Mouse (Mus musculus) midbrain, embryonic 15.5 days (tissue): ENCODE results near the gene Gm3448. TPM values are rescaled to one million over a fixed set of nuclear protein-coding genes. Genes with fewer than 3 reads are reported as not detected.
"Not testable (repeated sequence)": the region's sequence is repeated elsewhere in the genome, so short reads cannot be mapped to it uniquely, and the experiment has no call there.

Experiments
- ATAC-seq: fragments of 200-750 bp; cut with Nextera tagmentation; replicated peaks from 2 replicates; pipeline ENCODE4 v1.8.0; 2017; ENCODE audit warnings: moderate TSS enrichment
- H3K27ac ChIP-seq: fragments of 300-500 bp; sonication (generic); 2 replicates; pipeline ENCODE4 v1.5.1; 2015; ENCODE audit warnings: mild to moderate bottlenecking, inconsistent platforms
- H3K27me3 ChIP-seq: fragments of 300-500 bp; sonication (generic); replicated peaks from 2 replicates; pipeline ENCODE4 v1.6.1; 2015; ENCODE audit warnings: inconsistent platforms
- H3K36me3 ChIP-seq: fragments of 300-500 bp; sonication (generic); replicated peaks from 2 replicates; pipeline ENCODE4 v1.6.1; 2015; ENCODE audit warnings: inconsistent platforms
- H3K4me1 ChIP-seq: fragments of 300-500 bp; sonication (generic); 2 replicates; pipeline ENCODE4 v1.6.1; 2015; ENCODE audit warnings: inconsistent platforms
- H3K4me2 ChIP-seq: fragments of 300-500 bp; sonication (generic); 2 replicates; pipeline ENCODE4 v1.6.1; 2015; ENCODE audit warnings: inconsistent platforms, mild to moderate bottlenecking, moderate library complexity
- H3K4me3 ChIP-seq: fragments of 300-500 bp; sonication (generic); 2 replicates; pipeline ENCODE4 v1.5.1; 2015; ENCODE audit warnings: mild to moderate bottlenecking, inconsistent platforms
- H3K9ac ChIP-seq: fragments of 300-500 bp; sonication (generic); 2 replicates; pipeline ENCODE4 v1.6.1; 2015; ENCODE audit warnings: mild to moderate bottlenecking, inconsistent platforms
- H3K9me3 ChIP-seq: fragments of 300-500 bp; sonication (generic); 2 replicates; pipeline ENCODE4 v1.6.1; 2016; ENCODE audit warnings: inconsistent platforms
- WGBS: fragments of 180-500 bp; shearing (Covaris S2); methylation state at CpG from one replicate; pipeline ENCODE4 v1.1.7; 2015; ENCODE audit warnings: mixed read lengths; 5-methylcytosine and 5-hydroxymethylcytosine counted together
- polyA plus RNA-seq: library from polyadenylated mRNA; unstranded; fragments of >200 nt; fragmentation: Nextera tagmentation; extraction: Ambion mirVana; gene quantifications from 2 replicates; pipeline ENCODE4 v1.2.1, GENCODE M21; 2015

The Gm3448 gene
- polyA plus RNA-seq, 1 experiment from 2014 or later, result 5.0 TPM

- H3K27me3 ChIP-seq, H3K4me2 ChIP-seq, H3K4me3 ChIP-seq, H3K9me3 ChIP-seq, H3K4me1 ChIP-seq, H3K36me3 ChIP-seq, H3K9ac ChIP-seq, H3K27ac ChIP-seq: not testable (repeated sequence)
- no CpG with 5 or more reads among the region's 48 CpGs for WGBS
- peak; percentile 93 for ATAC-seq
These were observed 16.7 kb downstream of the Gm3448 start for GRCm38 (mm10) chr17:15024502-15025193.

DNA sequence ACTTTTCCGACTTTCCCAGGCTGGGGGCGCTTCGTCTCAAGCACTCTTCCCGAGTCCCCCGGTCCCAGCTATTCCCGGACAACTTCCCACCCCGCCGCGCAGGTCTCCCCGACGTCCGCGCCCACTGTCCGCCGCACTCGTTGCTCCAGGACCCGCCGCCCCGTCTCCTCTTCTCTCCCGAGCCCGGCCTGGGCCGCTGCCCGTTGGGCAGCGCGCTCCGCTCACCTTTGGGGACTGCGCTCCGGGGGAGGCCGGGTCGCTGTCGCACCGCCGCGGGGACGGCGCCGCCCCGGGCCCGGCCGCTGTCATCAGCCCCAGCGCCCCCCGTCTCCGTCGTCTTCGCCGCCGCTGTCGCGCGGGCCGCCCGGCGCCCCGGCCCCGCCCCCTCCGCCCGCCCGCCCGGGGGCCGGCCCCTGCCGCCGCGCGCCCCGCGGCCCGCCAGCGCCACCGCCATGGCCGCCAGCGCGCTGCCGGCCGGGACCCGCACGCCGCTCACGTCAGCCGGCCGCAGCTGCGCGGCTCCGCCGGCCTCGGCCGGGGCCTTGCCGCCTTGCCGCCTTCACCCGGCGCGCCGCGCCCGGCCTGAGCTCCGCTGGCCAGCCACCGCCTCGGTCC lies 17.4 kb downstream of the Gm3448 start:
- WGBS, result no CpG with 5 or more reads among the region's 97 CpGs

DNA sequence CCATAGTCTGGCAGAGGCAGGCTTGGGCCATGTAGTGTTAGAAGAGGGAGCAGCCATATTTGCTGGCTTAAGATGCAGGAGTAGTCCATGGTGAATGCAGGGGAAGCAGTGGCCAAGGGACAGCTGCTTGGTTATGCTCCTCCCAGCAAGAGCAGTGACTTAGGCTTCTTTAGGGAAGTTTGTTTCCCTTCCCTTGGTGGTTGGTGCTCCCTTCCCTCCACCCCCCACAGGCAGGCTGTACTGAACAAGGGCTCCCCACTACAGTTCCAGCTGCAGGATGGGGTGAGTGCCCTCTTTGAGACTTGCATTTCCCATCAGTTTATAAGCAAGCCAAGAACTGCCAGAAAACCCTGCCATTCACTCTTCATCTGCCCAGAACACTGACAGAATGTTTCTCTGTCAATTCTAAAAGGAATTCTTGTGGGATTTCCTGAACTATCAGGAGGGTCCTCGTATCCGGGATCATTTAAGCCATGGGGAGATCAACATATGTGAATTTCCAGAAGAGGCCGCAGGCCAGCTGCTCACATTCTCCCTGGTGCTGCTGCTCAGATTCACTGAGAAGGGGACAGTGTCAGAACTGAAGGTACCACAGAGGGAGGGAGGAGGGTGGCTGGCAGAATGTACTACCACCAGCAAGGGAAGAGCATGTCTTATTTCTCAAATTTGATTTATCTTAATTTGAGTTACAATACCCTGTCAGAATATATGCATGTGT lies 19.7 kb downstream of the Gm3448 start:
- not testable (repeated sequence) for H3K4me1 ChIP-seq, H3K9ac ChIP-seq, H3K4me2 ChIP-seq, H3K27me3 ChIP-seq, ATAC-seq, H3K9me3 ChIP-seq, H3K4me3 ChIP-seq, H3K27ac ChIP-seq, H3K36me3 ChIP-seq
- 87% methylated on average over 3 of the region's 3 CpGs for WGBS

More for the DNA sequence above, 17.4 kb downstream of the Gm3448 start:
- not testable (repeated sequence) for H3K9me3 ChIP-seq, H3K4me3 ChIP-seq, H3K27ac ChIP-seq, H3K4me1 ChIP-seq, H3K27me3 ChIP-seq, H3K36me3 ChIP-seq, H3K4me2 ChIP-seq, H3K9ac ChIP-seq
- peak; percentile 88 for ATAC-seq

DNA sequence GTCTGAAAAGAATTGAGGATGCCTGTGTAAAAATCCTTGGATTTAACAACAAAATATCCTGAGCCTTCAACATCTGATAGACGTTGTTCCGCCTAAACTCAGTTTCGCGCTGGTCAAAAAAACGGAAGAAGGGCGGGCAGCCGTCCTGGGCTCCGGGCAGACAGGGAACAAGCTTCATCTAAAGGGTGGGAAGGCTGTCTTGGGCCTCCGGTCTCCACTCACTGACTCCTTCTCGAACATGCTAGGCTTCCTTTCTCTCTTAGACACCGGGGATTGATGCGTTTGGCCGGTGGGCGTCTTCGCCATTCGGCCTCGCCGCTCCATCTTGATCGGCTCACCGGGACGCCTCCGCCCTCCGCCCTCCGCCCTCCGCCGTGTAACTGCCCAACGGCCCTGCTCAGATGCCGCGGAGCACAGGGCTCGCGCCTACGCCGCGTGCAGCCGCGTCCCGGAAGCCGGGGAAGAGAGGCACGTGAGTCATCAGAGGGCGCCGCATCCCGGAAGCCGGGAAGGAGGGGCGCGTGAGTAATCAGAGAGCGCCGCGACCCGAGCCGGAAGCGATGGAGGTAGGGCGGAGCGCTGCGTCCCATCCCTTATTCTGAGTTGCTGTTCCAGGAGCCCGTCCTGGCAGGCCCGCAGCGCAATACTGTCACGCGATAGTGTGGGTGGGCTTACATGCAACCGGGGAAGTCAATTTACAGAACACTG lies 31.5 kb downstream of the Gm3448 start, which contains the start of gene Gm3435:
Gene Gm3435, plus strand, starts transcription at position 471 of the 708 bp plus-strand sequence.
- not testable (repeated sequence) for H3K9me3 ChIP-seq, H3K27ac ChIP-seq, H3K4me2 ChIP-seq, H3K27me3 ChIP-seq, H3K36me3 ChIP-seq, H3K4me3 ChIP-seq, H3K4me1 ChIP-seq, H3K9ac ChIP-seq
- ATAC-seq, result peak; percentile 99
- no CpG with 5 or more reads among the region's 60 CpGs for WGBS

GRCm38 (mm10) chr17:15009088-15009487 lies 32.2 kb downstream of the Gm3448 start:
- H3K27me3 ChIP-seq, H3K4me2 ChIP-seq, H3K36me3 ChIP-seq, H3K9ac ChIP-seq, H3K4me3 ChIP-seq, ATAC-seq, H3K4me1 ChIP-seq, H3K9me3 ChIP-seq, H3K27ac ChIP-seq: not testable (repeated sequence)
- WGBS, result no CpG with 5 or more reads among the region's 3 CpGs

DNA sequence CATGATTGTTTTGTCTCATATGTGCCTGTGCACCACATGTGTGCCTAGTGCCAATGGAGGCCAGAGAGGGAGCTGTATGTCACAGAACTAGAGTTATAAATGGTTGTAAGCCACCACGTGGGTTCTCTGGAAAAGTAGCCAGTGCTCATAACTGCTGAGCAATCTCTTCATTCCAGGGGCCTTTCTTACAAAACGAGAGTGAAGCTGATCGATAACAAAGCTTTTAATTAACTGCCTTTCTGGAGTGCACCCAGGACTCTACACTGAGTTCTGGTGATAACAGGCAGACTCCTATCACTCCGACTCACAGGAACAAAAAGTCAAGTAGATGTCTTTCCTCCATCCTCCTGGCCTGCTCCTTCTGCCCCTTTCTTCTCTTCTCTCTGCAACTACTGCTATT lies 41.3 kb downstream of the Gm3448 start:
- not testable (repeated sequence) for H3K4me2 ChIP-seq, H3K27me3 ChIP-seq, H3K9ac ChIP-seq, H3K4me1 ChIP-seq, H3K9me3 ChIP-seq, ATAC-seq, H3K4me3 ChIP-seq, H3K36me3 ChIP-seq, H3K27ac ChIP-seq
- no CpG with 5 or more reads among the region's 4 CpGs for WGBS

- H3K4me3 ChIP-seq, H3K27me3 ChIP-seq, H3K4me2 ChIP-seq, H3K4me1 ChIP-seq, H3K36me3 ChIP-seq, H3K9ac ChIP-seq, ATAC-seq, H3K9me3 ChIP-seq, H3K27ac ChIP-seq: not testable (repeated sequence)
- WGBS, result no CpG with 5 or more reads among the region's 5 CpGs
These were observed 47.2 kb downstream of the Gm3448 start for GRCm38 (mm10) chr17:14994140-14994539.

DNA sequence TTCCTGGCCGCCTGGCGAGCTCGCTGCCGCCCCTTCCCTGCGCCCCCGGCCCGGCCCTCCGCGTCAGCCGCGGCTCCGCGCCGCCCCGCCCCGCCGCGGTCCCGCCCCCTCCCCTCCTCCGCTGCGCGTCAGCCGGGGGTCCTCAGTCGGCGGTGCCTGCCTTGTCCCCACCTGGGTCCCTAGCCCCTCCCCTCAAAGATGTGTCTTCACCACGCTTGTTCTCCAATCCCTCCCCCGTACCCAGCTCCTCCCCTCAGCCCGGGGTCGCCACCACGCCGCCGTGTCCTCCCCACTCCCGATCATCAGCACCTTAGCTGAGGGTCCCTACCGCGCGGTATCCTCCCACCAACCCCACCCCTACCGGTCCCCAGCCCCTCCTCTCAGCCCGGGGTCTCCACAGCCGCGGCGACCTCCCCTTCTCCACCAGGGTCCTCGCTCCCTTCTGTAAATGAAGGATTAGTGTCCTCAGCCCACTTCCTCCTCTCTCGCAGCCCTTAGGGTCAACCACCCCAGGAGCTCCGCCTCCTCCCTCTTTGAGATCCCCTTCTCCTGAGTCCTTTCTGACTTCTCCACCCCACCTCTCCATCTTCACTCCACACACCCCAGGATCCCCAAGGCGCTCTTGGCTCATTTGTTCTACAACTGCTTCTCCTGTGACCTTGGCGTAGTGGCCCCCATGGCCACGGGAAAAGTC lies 48.1 kb downstream of the Gm3448 start:
- peak; percentile 93 for ATAC-seq
- H3K27ac ChIP-seq, H3K4me1 ChIP-seq, H3K4me3 ChIP-seq, H3K36me3 ChIP-seq, H3K9ac ChIP-seq, H3K27me3 ChIP-seq, H3K9me3 ChIP-seq, H3K4me2 ChIP-seq: not testable (repeated sequence)
- WGBS, result no CpG with 5 or more reads among the region's 47 CpGs

GRCm38 (mm10) chr17:14992522-14993138 lies 48.7 kb downstream of the Gm3448 start:
- not testable (repeated sequence) for H3K36me3 ChIP-seq, H3K9ac ChIP-seq, H3K27ac ChIP-seq, H3K4me2 ChIP-seq, H3K9me3 ChIP-seq, H3K27me3 ChIP-seq, H3K4me3 ChIP-seq, H3K4me1 ChIP-seq
- no CpG with 5 or more reads among the region's 98 CpGs for WGBS
- peak; percentile 89 for ATAC-seq

DNA sequence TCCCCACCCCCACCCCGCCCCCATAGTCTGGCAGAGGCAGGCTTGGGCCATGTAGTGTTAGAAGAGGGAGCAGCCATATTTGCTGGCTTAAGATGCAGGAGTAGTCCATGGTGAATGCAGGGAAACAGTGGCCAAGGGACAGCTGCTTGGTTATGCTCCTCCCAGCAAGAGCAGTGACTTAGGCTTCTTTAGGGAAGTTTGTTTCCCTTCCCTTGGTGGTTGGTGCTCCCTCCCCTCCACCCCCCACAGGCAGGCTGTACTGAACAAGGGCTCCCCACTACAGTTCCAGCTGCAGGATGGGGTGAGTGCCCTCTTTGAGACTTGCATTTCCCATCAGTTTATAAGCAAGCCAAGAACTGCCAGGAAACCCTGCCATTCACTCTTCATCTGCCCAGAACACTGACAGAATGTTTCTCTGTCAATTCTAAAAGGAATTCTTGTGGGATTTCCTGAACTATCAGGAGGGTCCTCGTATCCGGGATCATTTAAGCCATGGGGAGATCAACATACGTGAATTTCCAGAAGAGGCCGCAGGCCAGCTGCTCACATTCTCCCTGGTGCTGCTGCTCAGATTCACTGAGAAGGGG lies 51.1 kb downstream of the Gm3448 start:
- H3K4me2 ChIP-seq, ATAC-seq, H3K27me3 ChIP-seq, H3K4me1 ChIP-seq, H3K4me3 ChIP-seq, H3K9ac ChIP-seq, H3K27ac ChIP-seq, H3K9me3 ChIP-seq, H3K36me3 ChIP-seq: not testable (repeated sequence)
- WGBS, result 74% methylated on average over 4 of the region's 5 CpGs

GRCm38 (mm10) chr17:14978362-14979038 lies 62.8 kb downstream of the Gm3448 start, which contains the start of the genes 9030025P20Rik and Gm3417:
Gene 9030025P20Rik (plus strand): TSS chr17:14978468.
Gene Gm3417 (minus strand): TSS chr17:14978790.
- 0 out of 2 replicates have a peak within 1 kb of the TSS, but pooled peaks have one; percentile 13 for H3K4me3 ChIP-seq
- ATAC-seq, result peak; percentile 99
- WGBS, result no CpG with 5 or more reads among the region's 60 CpGs

More at GRCm38 (mm10) chr17:14978362-14979038, 62.8 kb downstream of the Gm3448 start, which contains the start of the genes 9030025P20Rik and Gm3417:
- H3K27ac ChIP-seq, H3K36me3 ChIP-seq, H3K9ac ChIP-seq, H3K27me3 ChIP-seq, H3K9me3 ChIP-seq, H3K4me1 ChIP-seq: not testable (repeated sequence)
- H3K4me2 ChIP-seq, result peak within 1 kb of the TSS; percentile 36
